Mouse (Mus musculus): ENCODE measurements around the gene Map7d2. TPM values are rescaled to one million over a fixed set of nuclear protein-coding genes. Genes with fewer than 3 reads are reported as not detected.

The Map7d2 gene
- polyA plus RNA-seq, 1 experiment, result 0.23 TPM

DNA sequence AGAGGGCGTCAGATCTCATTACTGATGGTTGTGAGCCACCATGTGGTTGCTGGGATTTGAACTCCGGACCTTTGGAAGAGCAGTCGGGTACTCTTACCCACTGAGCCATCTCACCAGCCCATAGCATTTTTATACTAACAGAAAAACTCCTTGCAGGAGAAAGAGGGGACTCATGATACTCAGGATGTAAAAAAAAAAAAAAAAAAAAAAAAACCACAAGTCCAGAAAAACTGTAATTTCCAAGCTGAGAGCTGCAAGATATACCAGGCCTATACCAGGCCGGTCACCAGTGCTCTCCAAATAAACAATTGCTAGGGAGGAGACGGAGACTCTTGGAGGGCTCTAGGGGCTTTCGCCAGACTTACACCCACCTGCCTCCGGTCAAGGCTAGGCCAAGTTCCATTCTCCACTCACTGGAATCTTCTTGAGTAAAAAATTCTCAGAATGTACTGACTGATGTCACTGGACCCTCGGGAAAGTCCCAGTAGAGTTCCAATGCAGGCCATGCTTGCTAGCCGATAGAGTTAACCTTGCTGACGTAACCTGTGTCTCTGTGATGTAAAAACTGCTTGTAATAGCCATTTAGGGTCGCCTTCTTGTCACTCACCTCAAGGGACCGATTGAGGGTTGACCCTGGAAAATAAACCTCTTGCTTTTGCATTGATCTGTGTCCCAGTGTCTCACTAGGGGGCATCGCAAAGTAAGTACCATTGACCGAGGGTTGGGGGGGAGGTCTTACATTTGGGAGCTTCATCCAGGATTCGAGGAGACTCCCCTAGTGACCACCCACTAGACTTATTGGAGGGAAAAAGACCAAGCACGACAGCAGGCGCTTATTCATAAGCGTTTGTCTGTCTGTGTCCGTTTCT is 95.7 kb downstream of the Map7d2 start:
- Histone ChIP-seq H3K27ac (ENCODE audit: insufficient read depth, low read length) (no peak overlapping the region), H3K4me3 (ENCODE audit: insufficient read depth, low read length) (no peak overlapping the region), H3K4me1 (ENCODE audit: control insufficient read depth, insufficient read depth, low read length) (no peaks in the 10 kb centered on the region)
- TF ChIP-seq POLR2A (IDR thresholded peaks at IDR 0.05; ENCODE audit: low read depth, low read length) (no peak), CTCF (IDR thresholded peaks at IDR 0.05; ENCODE audit: borderline replicate concordance, insufficient read depth, low read length) (no peak)

DNA sequence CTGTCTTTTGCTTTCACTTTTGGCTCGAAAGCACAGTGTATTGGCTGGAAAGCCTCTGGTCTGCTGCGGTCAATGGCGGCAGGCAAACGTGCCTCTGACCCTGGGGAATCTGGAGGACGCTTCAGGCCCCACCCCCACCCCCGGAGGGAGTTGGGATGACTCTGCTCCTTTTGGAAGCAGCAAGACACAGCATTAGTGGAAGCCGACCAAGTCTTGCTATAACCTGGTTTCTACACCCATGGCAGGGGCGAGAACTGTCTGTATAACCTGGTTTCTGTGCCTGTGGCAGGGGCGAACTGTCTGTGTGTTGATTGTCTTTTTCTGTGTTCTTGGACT is 96.3 kb downstream of the Map7d2 start:
- Histone ChIP-seq H3K27ac (ENCODE audit: insufficient read depth, low read length) (no peak overlapping the region), H3K4me3 (ENCODE audit: insufficient read depth, low read length) (no peak overlapping the region), H3K4me1 (ENCODE audit: control insufficient read depth, insufficient read depth, low read length) (no peaks in the 10 kb centered on the region)
- TF ChIP-seq CTCF (IDR thresholded peaks at IDR 0.05; ENCODE audit: borderline replicate concordance, insufficient read depth, low read length) (no peak), POLR2A (IDR thresholded peaks at IDR 0.05; ENCODE audit: low read depth, low read length) (no peak)

DNA sequence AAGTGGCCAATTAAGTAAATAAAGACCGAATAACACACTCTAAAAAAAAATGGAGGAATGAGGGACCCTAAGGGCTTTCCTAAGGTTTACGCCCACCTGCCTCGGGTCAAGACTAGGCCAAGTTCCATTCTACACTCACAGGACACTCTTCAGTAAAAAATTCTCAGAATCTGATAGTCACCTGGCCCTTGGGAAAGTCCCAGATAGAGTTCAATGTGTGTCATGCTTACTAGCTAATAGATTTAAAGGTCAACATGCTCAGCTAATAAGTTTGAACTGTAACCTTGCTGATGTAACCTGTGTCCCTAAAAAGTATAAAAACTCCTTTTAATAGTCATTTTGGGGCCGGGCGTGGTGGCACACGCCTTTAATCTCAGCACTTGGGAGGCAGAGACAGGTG is 101.2 kb downstream of the Map7d2 start:
- TF ChIP-seq CTCF (IDR thresholded peaks at IDR 0.05; ENCODE audit: borderline replicate concordance, insufficient read depth, low read length) (no peak), POLR2A (IDR thresholded peaks at IDR 0.05; ENCODE audit: low read depth, low read length) (no peak)
- H3K4me1 ChIP-seq (ENCODE audit: control insufficient read depth, insufficient read depth, low read length), result no peaks in the 10 kb centered on the region
- no peak overlapping the region for H3K27ac ChIP-seq (ENCODE audit: insufficient read depth, low read length)
- no peak overlapping the region for H3K4me3 ChIP-seq (ENCODE audit: insufficient read depth, low read length)

DNA sequence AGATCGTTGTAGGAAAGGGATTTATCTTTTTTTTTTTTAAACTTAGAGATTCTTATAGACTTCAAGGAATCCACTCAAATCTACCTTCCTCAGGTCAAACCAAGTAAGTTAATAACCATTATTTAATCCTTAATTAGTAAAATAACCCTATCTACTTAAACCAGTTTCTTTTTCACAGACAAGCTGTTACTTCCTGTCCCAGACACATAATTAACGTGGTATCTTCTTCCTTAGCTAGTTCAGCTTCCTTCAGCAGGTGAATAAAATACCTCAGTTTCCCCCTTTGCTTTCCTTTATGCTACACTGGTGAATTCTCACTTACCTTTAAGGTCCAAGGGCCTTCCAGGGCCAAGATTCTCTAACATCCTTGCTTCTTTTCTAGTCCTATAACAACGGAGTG is 107.4 kb downstream of the Map7d2 start:
- Histone ChIP-seq H3K27ac (ENCODE audit: insufficient read depth, low read length) (no peak overlapping the region), H3K4me1 (ENCODE audit: control insufficient read depth, insufficient read depth, low read length) (no peaks in the 10 kb centered on the region), H3K4me3 (ENCODE audit: insufficient read depth, low read length) (no peak overlapping the region)
- TF ChIP-seq CTCF (IDR thresholded peaks at IDR 0.05; ENCODE audit: borderline replicate concordance, insufficient read depth, low read length), result no peak
- TF ChIP-seq POLR2A (IDR thresholded peaks at IDR 0.05; ENCODE audit: low read depth, low read length), result no peak

DNA sequence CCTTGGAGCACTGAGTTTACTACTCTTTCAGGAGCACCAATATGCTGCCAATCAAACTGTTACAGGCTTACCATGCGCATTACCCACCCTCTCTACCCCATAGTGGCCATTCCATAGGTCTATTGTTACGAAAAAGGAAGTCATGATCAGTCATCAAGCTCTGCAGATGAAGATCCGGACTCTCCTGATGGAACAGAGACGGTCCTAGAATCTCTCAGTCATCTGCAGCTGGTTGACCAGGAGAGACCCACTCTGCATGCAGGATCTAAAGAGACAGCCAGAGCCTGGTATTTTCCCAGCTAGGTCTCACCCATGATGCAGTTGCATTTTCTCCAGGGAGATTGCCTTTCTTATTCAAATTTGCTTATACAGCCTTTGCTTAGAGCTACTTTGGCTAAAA is 108.3 kb downstream of the Map7d2 start:
- Histone ChIP-seq H3K4me3 (ENCODE audit: insufficient read depth, low read length) (no peak overlapping the region), H3K27ac (ENCODE audit: insufficient read depth, low read length) (no peak overlapping the region), H3K4me1 (ENCODE audit: control insufficient read depth, insufficient read depth, low read length) (no peaks in the 10 kb centered on the region)
- TF ChIP-seq CTCF (IDR thresholded peaks at IDR 0.05; ENCODE audit: borderline replicate concordance, insufficient read depth, low read length) (no peak), POLR2A (IDR thresholded peaks at IDR 0.05; ENCODE audit: low read depth, low read length) (no peak)

- Histone ChIP-seq H3K4me1 (ENCODE audit: control insufficient read depth, insufficient read depth, low read length) (no peaks in the 10 kb centered on the region), H3K27ac (ENCODE audit: insufficient read depth, low read length) (no peak within 1 kb of the TSS), H3K4me3 (ENCODE audit: insufficient read depth, low read length) (no peak within 1 kb of the TSS)
- TF ChIP-seq CTCF (IDR thresholded peaks at IDR 0.05; ENCODE audit: borderline replicate concordance, insufficient read depth, low read length) (no peak), POLR2A (IDR thresholded peaks at IDR 0.05; ENCODE audit: low read depth, low read length) (no peak)
Measured at GRCm38 (mm10) chrX:159526388-159526787, 112.0 kb downstream of the Map7d2 start, which contains the start of gene Bclaf3. TSS of gene Bclaf3 (plus strand) at chrX:159526688.

- TF ChIP-seq POLR2A (IDR thresholded peaks at IDR 0.05; ENCODE audit: low read depth, low read length), result peak; percentile 65
- peak; percentile 42; the same call in 1 of the 2 replicates for TF ChIP-seq CTCF (IDR thresholded peaks at IDR 0.05; ENCODE audit: borderline replicate concordance, insufficient read depth, low read length)
- H3K4me3 ChIP-seq (ENCODE audit: insufficient read depth, low read length), result peak overlapping the region; percentile 56
- H3K27ac ChIP-seq (ENCODE audit: insufficient read depth, low read length), result peak overlapping the region; percentile 27; the same call in 1 of the 2 replicates
- H3K4me1 ChIP-seq (ENCODE audit: control insufficient read depth, insufficient read depth, low read length), result no peaks in the 10 kb centered on the region
Measured at GRCm38 (mm10) chrX:159532427-159532810, 118.0 kb downstream of the Map7d2 start.

DNA sequence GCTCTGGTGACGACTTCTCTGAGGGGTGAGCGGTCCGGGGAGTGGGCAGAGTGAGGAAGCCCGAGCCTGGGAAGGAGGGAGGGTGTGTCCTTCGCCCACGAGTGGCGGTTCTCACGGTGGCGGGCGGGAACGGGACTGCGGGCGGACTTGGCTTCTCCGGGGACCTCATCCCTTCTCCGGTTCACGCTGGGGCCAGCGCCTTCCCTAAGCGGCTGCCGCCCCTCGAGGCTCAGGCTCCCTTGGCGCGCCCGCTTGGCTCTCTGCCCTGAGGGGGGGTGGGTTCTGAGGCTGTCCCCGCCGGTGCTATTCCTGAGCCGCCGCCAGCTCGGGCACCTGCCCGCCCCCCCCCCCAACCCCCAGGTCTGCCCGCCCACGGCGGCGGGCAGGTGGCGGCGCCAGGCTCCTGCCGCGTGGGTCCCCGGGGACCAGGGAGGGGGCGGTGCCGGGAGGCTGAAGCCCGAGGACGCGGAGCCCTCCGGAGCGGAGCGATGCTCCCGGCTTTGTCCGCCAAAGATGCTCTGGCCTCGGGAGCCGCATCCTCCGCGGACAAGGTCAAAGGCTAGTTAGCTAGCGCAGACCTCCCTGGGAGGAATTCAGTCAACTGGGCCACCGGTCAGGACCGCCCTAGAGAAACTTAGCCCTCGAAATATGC is 118.6 kb downstream of the Map7d2 start:
- peak overlapping the region; percentile 56 for H3K4me3 ChIP-seq (ENCODE audit: insufficient read depth, low read length)
- peak overlapping the region; percentile 27; the same call in 1 of the 2 replicates for H3K27ac ChIP-seq (ENCODE audit: insufficient read depth, low read length)
- no peak for TF ChIP-seq POLR2A (IDR thresholded peaks at IDR 0.05; ENCODE audit: low read depth, low read length)
- TF ChIP-seq CTCF (IDR thresholded peaks at IDR 0.05; ENCODE audit: borderline replicate concordance, insufficient read depth, low read length), result no peak
- no peaks in the 10 kb centered on the region for H3K4me1 ChIP-seq (ENCODE audit: control insufficient read depth, insufficient read depth, low read length)

DNA sequence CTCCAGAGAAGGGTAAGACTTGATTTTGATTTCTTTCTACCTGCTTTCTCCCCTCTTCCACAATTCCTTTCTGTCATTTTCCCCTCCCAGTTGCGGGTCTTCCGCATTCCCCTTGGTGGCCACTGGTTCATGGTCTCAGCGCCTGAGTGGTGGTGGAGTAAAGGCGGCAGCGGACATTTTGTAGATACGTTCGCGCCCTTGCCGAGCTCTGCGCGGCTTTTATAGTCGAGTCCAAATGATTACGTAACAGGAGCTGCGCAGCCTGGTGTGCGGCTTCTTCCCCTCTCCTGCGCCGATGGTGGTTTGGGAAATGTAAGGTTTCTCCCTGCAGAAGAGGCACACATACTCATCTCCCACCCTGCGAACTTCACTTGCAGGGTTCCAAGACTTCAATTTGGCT is 127.6 kb downstream of the Map7d2 start:
- no peak overlapping the region for H3K4me3 ChIP-seq (ENCODE audit: insufficient read depth, low read length)
- H3K4me1 ChIP-seq (ENCODE audit: control insufficient read depth, insufficient read depth, low read length), result no peaks in the 10 kb centered on the region
- TF ChIP-seq CTCF (IDR thresholded peaks at IDR 0.05; ENCODE audit: borderline replicate concordance, insufficient read depth, low read length), result no peak
- TF ChIP-seq POLR2A (IDR thresholded peaks at IDR 0.05; ENCODE audit: low read depth, low read length), result no peak
- H3K27ac ChIP-seq (ENCODE audit: insufficient read depth, low read length), result no peak overlapping the region

GRCm38 (mm10) chrX:159547093-159547492 is 132.7 kb downstream of the Map7d2 start:
- no peak for TF ChIP-seq POLR2A (IDR thresholded peaks at IDR 0.05; ENCODE audit: low read depth, low read length)
- TF ChIP-seq CTCF (IDR thresholded peaks at IDR 0.05; ENCODE audit: borderline replicate concordance, insufficient read depth, low read length), result no peak
- H3K4me3 ChIP-seq (ENCODE audit: insufficient read depth, low read length), result no peak overlapping the region
- no peaks in the 10 kb centered on the region for H3K4me1 ChIP-seq (ENCODE audit: control insufficient read depth, insufficient read depth, low read length)
- H3K27ac ChIP-seq (ENCODE audit: insufficient read depth, low read length), result no peak overlapping the region

Other genes with a start within 250 kb of the Map7d2 start
- 55.7 and 69.2 TPM in 2 replicates for gene Rps6ka3, start 204.3 kb upstream of the Map7d2 start, polyA plus RNA-seq (2011; ENCODE audit: insufficient read length, low read depth, missing spikeins)
- gene Eif1ax, start 42.4 kb upstream of the Map7d2 start, polyA plus RNA-seq (2011; ENCODE audit: insufficient read length, low read depth, missing spikeins), result 67.6 and 73.7 TPM in 2 replicates
- 17.6 and 24.5 TPM in 2 replicates for gene Bclaf3, start 112.1 kb downstream of the Map7d2 start, polyA plus RNA-seq (2011; ENCODE audit: insufficient read length, low read depth, missing spikeins)
- gene Sh3kbp1, start 212.7 kb downstream of the Map7d2 start, polyA plus RNA-seq (2011; ENCODE audit: insufficient read length, low read depth, missing spikeins), result 119 and 181 TPM in 2 replicates